Mouse (Mus musculus): ENCODE data around the gene Prrt1. TPM values are rescaled to one million over a fixed set of nuclear protein-coding genes. Genes with fewer than 3 reads are reported as not detected.

Gene Prrt1
- polyA plus RNA-seq (2016; fragmentation: Nextera tagmentation; extraction: Ambion mirVana): 0.11 TPM in 1 of 2 replicates, not detected in the other

- Histone ChIP-seq H3K36me3 (peaks cover 6% of the 10 kb centered on the region; the same call in 1 of the 2 replicates), H3K27me3 (ENCODE audit: insufficient read depth, poor library complexity, severe bottlenecking) (peaks cover 62% of the 10 kb centered on the region), H3K4me3 (peak within 1 kb of the TSS; percentile 70), H3K4me1 (peaks cover 55% of the 10 kb centered on the region), H3K27ac (peak within 1 kb of the TSS; percentile 93), H3K9me3 (no peaks in the 10 kb centered on the region)
- WGBS: 2% methylated on average over 16 of the region's 16 CpGs
- no peak for DNase-seq (ENCODE audit: low spot score)
These were observed at the start of gene Prrt1 for GRCm38 (mm10) chr17:34629221-34629751. TSS of gene Prrt1 (plus strand) at chr17:34629533.

GRCm38 (mm10) chr17:34582528-34582927, 46.8 kb upstream of the Prrt1 start:
- WGBS: 76% methylated on average over 12 of the region's 12 CpGs
- H3K27ac ChIP-seq: no peak overlapping the region
- no peak overlapping the region for H3K4me3 ChIP-seq
- H3K36me3 ChIP-seq: 0 out of 2 replicates have a peak, but pooled peaks cover 4% of the 10 kb centered on the region
- peaks cover 14% of the 10 kb centered on the region for H3K27me3 ChIP-seq (ENCODE audit: insufficient read depth, poor library complexity, severe bottlenecking)
- H3K4me1 ChIP-seq: peaks cover 17% of the 10 kb centered on the region
- no peak for DNase-seq (ENCODE audit: low spot score)
- no peaks in the 10 kb centered on the region for H3K9me3 ChIP-seq

GRCm38 (mm10) chr17:34583397-34583796, 45.9 kb upstream of the Prrt1 start:
- Histone ChIP-seq H3K27ac (0 out of 2 replicates have a peak overlapping the region, but pooled peaks have one; percentile 13), H3K4me3 (no peak overlapping the region), H3K36me3 (0 out of 2 replicates have a peak, but pooled peaks cover 4% of the 10 kb centered on the region), H3K9me3 (no peaks in the 10 kb centered on the region), H3K27me3 (ENCODE audit: insufficient read depth, poor library complexity, severe bottlenecking) (peaks cover 14% of the 10 kb centered on the region), H3K4me1 (peaks cover 24% of the 10 kb centered on the region)
- WGBS: 51% methylated on average over 7 of the region's 7 CpGs
- DNase-seq (ENCODE audit: low spot score): no peak

- no peak for DNase-seq (ENCODE audit: low spot score)
These were observed 45.5 kb upstream of the Prrt1 start for GRCm38 (mm10) chr17:34583819-34584218.

GRCm38 (mm10) chr17:34585121-34585520, 44.2 kb upstream of the Prrt1 start:
- Histone ChIP-seq H3K4me1 (peaks cover 41% of the 10 kb centered on the region), H3K27ac (no peak overlapping the region), H3K4me3 (no peak overlapping the region), H3K9me3 (no peaks in the 10 kb centered on the region), H3K36me3 (no peaks in the 10 kb centered on the region), H3K27me3 (ENCODE audit: insufficient read depth, poor library complexity, severe bottlenecking) (peaks cover 14% of the 10 kb centered on the region)
- no peak for DNase-seq (ENCODE audit: low spot score)
- 90% methylated on average over 8 of the region's 8 CpGs for WGBS

More at GRCm38 (mm10) chr17:34583819-34584218, 45.5 kb upstream of the Prrt1 start:
- no peaks in the 10 kb centered on the region for H3K9me3 ChIP-seq
- H3K27ac ChIP-seq: no peak overlapping the region
- 0 out of 2 replicates have a peak, but pooled peaks cover 3% of the 10 kb centered on the region for H3K36me3 ChIP-seq
- peaks cover 28% of the 10 kb centered on the region for H3K4me1 ChIP-seq
- no peak overlapping the region for H3K4me3 ChIP-seq
- 80% methylated on average over 8 of the region's 8 CpGs for WGBS
- peaks cover 14% of the 10 kb centered on the region for H3K27me3 ChIP-seq (ENCODE audit: insufficient read depth, poor library complexity, severe bottlenecking)

GRCm38 (mm10) chr17:34585877-34586771, 43.2 kb upstream of the Prrt1 start:
- no peaks in the 10 kb centered on the region for H3K36me3 ChIP-seq
- 28% methylated on average over 32 of the region's 32 CpGs for WGBS
- peak overlapping the region; percentile 83 for H3K4me3 ChIP-seq
- peaks cover 51% of the 10 kb centered on the region for H3K4me1 ChIP-seq
- peak overlapping the region; percentile 95 for H3K27ac ChIP-seq
- no peaks in the 10 kb centered on the region for H3K9me3 ChIP-seq
- peaks cover 14% of the 10 kb centered on the region for H3K27me3 ChIP-seq (ENCODE audit: insufficient read depth, poor library complexity, severe bottlenecking)
- DNase-seq (ENCODE audit: low spot score): no peak

- H3K4me3 ChIP-seq: peak overlapping the region; percentile 83
- no peaks in the 10 kb centered on the region for H3K9me3 ChIP-seq
- peak overlapping the region; percentile 95 for H3K27ac ChIP-seq
- H3K27me3 ChIP-seq (ENCODE audit: insufficient read depth, poor library complexity, severe bottlenecking): peaks cover 14% of the 10 kb centered on the region
- WGBS: under 1% methylated on average over 38 of the region's 38 CpGs
- no peaks in the 10 kb centered on the region for H3K36me3 ChIP-seq
- DNase-seq (ENCODE audit: low spot score): peak; percentile 96
- H3K4me1 ChIP-seq: peaks cover 58% of the 10 kb centered on the region
These were observed 42.4 kb upstream of the Prrt1 start for GRCm38 (mm10) chr17:34586796-34587422.

- Histone ChIP-seq H3K36me3 (no peaks in the 10 kb centered on the region), H3K27me3 (ENCODE audit: insufficient read depth, poor library complexity, severe bottlenecking) (peaks cover 10% of the 10 kb centered on the region), H3K9me3 (no peaks in the 10 kb centered on the region), H3K27ac (peak overlapping the region; percentile 95), H3K4me3 (peak overlapping the region; percentile 83), H3K4me1 (peaks cover 58% of the 10 kb centered on the region)
- under 1% methylated on average over 50 of the region's 50 CpGs for WGBS
- DNase-seq (ENCODE audit: low spot score): peak; percentile 97
These were observed 41.9 kb upstream of the Prrt1 start for GRCm38 (mm10) chr17:34587423-34587811.

GRCm38 (mm10) chr17:34587814-34588213, 41.5 kb upstream of the Prrt1 start:
- Histone ChIP-seq H3K4me3 (peak overlapping the region; percentile 83), H3K27me3 (ENCODE audit: insufficient read depth, poor library complexity, severe bottlenecking) (0 out of 2 replicates have a peak, but pooled peaks cover 9% of the 10 kb centered on the region), H3K9me3 (no peaks in the 10 kb centered on the region), H3K36me3 (no peaks in the 10 kb centered on the region), H3K4me1 (peaks cover 58% of the 10 kb centered on the region), H3K27ac (peak overlapping the region; percentile 95)
- DNase-seq (ENCODE audit: low spot score): no peak
- 3% methylated on average over 19 of the region's 19 CpGs for WGBS

GRCm38 (mm10) chr17:34588767-34589166, 40.6 kb upstream of the Prrt1 start:
- Histone ChIP-seq H3K9me3 (no peaks in the 10 kb centered on the region), H3K4me1 (peaks cover 68% of the 10 kb centered on the region), H3K4me3 (no peak overlapping the region), H3K27me3 (ENCODE audit: insufficient read depth, poor library complexity, severe bottlenecking) (0 out of 2 replicates have a peak, but pooled peaks cover 2% of the 10 kb centered on the region), H3K27ac (peak overlapping the region; percentile 100), H3K36me3 (no peaks in the 10 kb centered on the region)
- DNase-seq (ENCODE audit: low spot score): no peak
- 65% methylated on average over 3 of the region's 3 CpGs for WGBS

GRCm38 (mm10) chr17:34589206-34589605, 40.1 kb upstream of the Prrt1 start:
- Histone ChIP-seq H3K36me3 (peaks cover 3% of the 10 kb centered on the region), H3K4me3 (peak overlapping the region; percentile 40), H3K4me1 (peaks cover 72% of the 10 kb centered on the region), H3K9me3 (no peaks in the 10 kb centered on the region), H3K27ac (peak overlapping the region; percentile 100), H3K27me3 (ENCODE audit: insufficient read depth, poor library complexity, severe bottlenecking) (no peaks in the 10 kb centered on the region)
- 43% methylated on average over 7 of the region's 7 CpGs for WGBS
- no peak for DNase-seq (ENCODE audit: low spot score)

GRCm38 (mm10) chr17:34589681-34590101, 39.6 kb upstream of the Prrt1 start, which contains the start of gene Gpsm3:
TSS of gene Gpsm3 (plus strand) at chr17:34589806.
- DNase-seq (ENCODE audit: low spot score): no peak

More at GRCm38 (mm10) chr17:34589681-34590101, 39.6 kb upstream of the Prrt1 start, which contains the start of gene Gpsm3:
- H3K9me3 ChIP-seq: no peaks in the 10 kb centered on the region
- 17% methylated on average over 6 of the region's 7 CpGs for WGBS
- H3K27ac ChIP-seq: peak within 1 kb of the TSS; percentile 100
- peak within 1 kb of the TSS; percentile 97 for H3K4me3 ChIP-seq
- H3K4me1 ChIP-seq: peaks cover 77% of the 10 kb centered on the region
- peaks cover 8% of the 10 kb centered on the region for H3K36me3 ChIP-seq
- no peaks in the 10 kb centered on the region for H3K27me3 ChIP-seq (ENCODE audit: insufficient read depth, poor library complexity, severe bottlenecking)

All from heart, embryonic 10.5 days (tissue).